Mouse (Mus musculus) cortical plate, adult 2 months (tissue): ENCODE measurements around the gene Fsd2.

Experiments
- CTCF ChIP-seq: fragments of 200-500 bp; IDR thresholded peaks from 2 replicates; pipeline ENCODE4 v1.5.1; 2011; ENCODE audit warnings: mild to moderate bottlenecking, control low read depth, low read length; ENCODE audit not compliant: insufficient read depth; ENCODE audit errors: extremely low read depth
- POLR2A ChIP-seq: fragments of 200-500 bp; IDR thresholded peaks from 2 replicates; pipeline ENCODE4 v1.6.1; 2011; ENCODE audit warnings: mild to moderate bottlenecking, low read length, control low read depth; ENCODE audit not compliant: insufficient read depth; ENCODE audit errors: extremely low read depth

- TF ChIP-seq CTCF (no peak), POLR2A (no peak)
Measured at GRCm38 (mm10) chr7:81553589-81553988, 13.2 kb downstream of the Fsd2 start.
